Comparison of ENCODE assay signal across 8 mouse cellular contexts in genomic region chr6:24663196-24664132, GRCm38 (mm10). TPM values are rescaled to one million over a fixed set of nuclear protein-coding genes. Genes with fewer than 3 reads are reported as not detected.
DNase-seq lines count a peak whose midpoint lies in the region; ATAC-seq and TF ChIP-seq lines count a peak whose summit lies in the region.

No protein-coding gene starts in this region.

- H3K36me3 ChIP-seq in forebrain, embryonic 10.5 days (replicated peaks) = peaks cover 21% of the 10 kb centered on the region
- H3K36me3 ChIP-seq in hindbrain, embryonic 13.5 days = no peaks in the 10 kb centered on the region
- no peaks in the 10 kb centered on the region for H3K36me3 ChIP-seq in limb, embryonic 13.5 days
- H3K36me3 ChIP-seq in midbrain, embryonic 16.5 days (ENCODE audit: control insufficient read depth, insufficient read depth, low read length) = no peaks in the 10 kb centered on the region

- no peaks in the 10 kb centered on the region for H3K9me3 ChIP-seq in forebrain, embryonic 10.5 days
- no peaks in the 10 kb centered on the region for H3K9me3 ChIP-seq in hindbrain, embryonic 13.5 days
- H3K9me3 ChIP-seq in limb, embryonic 13.5 days = no peaks in the 10 kb centered on the region
- H3K9me3 ChIP-seq in midbrain, embryonic 16.5 days (replicated peaks; ENCODE audit: control insufficient read depth, low read length, poor library complexity, severe bottlenecking) = no peaks in the 10 kb centered on the region

- no peak for ATAC-seq in hindbrain, embryonic 13.5 days (ENCODE audit: low FRiP score)
- no peak for ATAC-seq in limb, embryonic 13.5 days (ENCODE audit: low FRiP score, low read depth)
- no peak for ATAC-seq in midbrain, embryonic 16.5 days

- H3K4me2 ChIP-seq in hindbrain, embryonic 13.5 days = peak overlapping the region; percentile 80
- H3K4me2 ChIP-seq in limb, embryonic 13.5 days (replicated peaks) = peak overlapping the region; percentile 93
- H3K4me2 ChIP-seq in midbrain, embryonic 16.5 days (ENCODE audit: low read length) = peak overlapping the region; percentile 82

- no peak overlapping the region for H3K27ac ChIP-seq in bone marrow, adult 2 months (ENCODE audit: control insufficient read depth, insufficient read depth, low read depth, low read length, poor library complexity)
- peak overlapping the region; percentile 95 for H3K27ac ChIP-seq in forebrain, embryonic 10.5 days
- H3K27ac ChIP-seq in hindbrain, embryonic 13.5 days = peak overlapping the region; percentile 97
- peak overlapping the region; percentile 98 for H3K27ac ChIP-seq in limb, embryonic 13.5 days
- peak overlapping the region; percentile 97 for H3K27ac ChIP-seq in midbrain, embryonic 16.5 days (ENCODE audit: low read length)

- TF ChIP-seq CTCF in bone marrow, adult 2 months (IDR thresholded peaks at IDR 0.05; ENCODE audit: control insufficient read depth, insufficient read depth, low read length) = no peak

- DNase-seq in lung, adult 18-20 months = peak; percentile 16 to 28
- no peak for DNase-seq in lung, postnatal 25 days (ENCODE audit: low spot score)
- no peak for DNase-seq in forebrain, embryonic 10.5 days (ENCODE audit: extremely low spot score, low spot score)
- DNase-seq in thymus, postnatal 14 days = peak; percentile 33

- peak overlapping the region; percentile 82 for H3K4me3 ChIP-seq in bone marrow, adult 2 months (replicated peaks; ENCODE audit: control insufficient read depth, low read depth, low read length)
- H3K4me3 ChIP-seq in forebrain, embryonic 10.5 days = peak overlapping the region; percentile 96
- peak overlapping the region; percentile 97 for H3K4me3 ChIP-seq in hindbrain, embryonic 13.5 days
- H3K4me3 ChIP-seq in limb, embryonic 13.5 days = peak overlapping the region; percentile 93
- H3K4me3 ChIP-seq in midbrain, embryonic 16.5 days (ENCODE audit: low read depth, low read length) = peak overlapping the region; percentile 80

- no peaks in the 10 kb centered on the region for H3K27me3 ChIP-seq in forebrain, embryonic 10.5 days (ENCODE audit: poor library complexity, severe bottlenecking)
- no peaks in the 10 kb centered on the region for H3K27me3 ChIP-seq in hindbrain, embryonic 13.5 days
- no peaks in the 10 kb centered on the region for H3K27me3 ChIP-seq in limb, embryonic 13.5 days
- no peaks in the 10 kb centered on the region for H3K27me3 ChIP-seq in midbrain, embryonic 16.5 days (ENCODE audit: control insufficient read depth, insufficient read depth, low read depth, low read length)

- WGBS in bone marrow, adult 2 months = 8% methylated on average over 21 of the region's 21 CpGs
- 12% methylated on average over 21 of the region's 21 CpGs for WGBS in forebrain, embryonic 10.5 days
- 12% methylated on average over 21 of the region's 21 CpGs for WGBS in hindbrain, embryonic 13.5 days
- 12% methylated on average over 21 of the region's 21 CpGs for WGBS in limb, embryonic 13.5 days
- WGBS in midbrain, embryonic 16.5 days = 10% methylated on average over 21 of the region's 21 CpGs

- H3K4me1 ChIP-seq in bone marrow, adult 2 months (ENCODE audit: control insufficient read depth, insufficient read depth, low read length) = no peaks in the 10 kb centered on the region; the same call in 1 of the 2 replicates
- peaks cover 22% of the 10 kb centered on the region for H3K4me1 ChIP-seq in forebrain, embryonic 10.5 days
- peaks cover 19% of the 10 kb centered on the region for H3K4me1 ChIP-seq in hindbrain, embryonic 13.5 days (replicated peaks)
- H3K4me1 ChIP-seq in limb, embryonic 13.5 days = peaks cover 9% of the 10 kb centered on the region
- peaks cover 17% of the 10 kb centered on the region for H3K4me1 ChIP-seq in midbrain, embryonic 16.5 days (ENCODE audit: control insufficient read depth, insufficient read depth, low read length)

- no peak for TF ChIP-seq POLR2A in bone marrow, adult 2 months (IDR thresholded peaks at IDR 0.05; ENCODE audit: borderline replicate concordance, control insufficient read depth, low read depth, low read length)

- H3K9ac ChIP-seq in hindbrain, embryonic 13.5 days = peak overlapping the region; percentile 95
- peak overlapping the region; percentile 97 for H3K9ac ChIP-seq in limb, embryonic 13.5 days
- peak overlapping the region; percentile 98 for H3K9ac ChIP-seq in midbrain, embryonic 16.5 days (ENCODE audit: low read depth, low read length)

RNA-seq across cellular contexts. Expression of gene Wasl, which starts 1.3 kb away (rescaled TPM):
- 4.0 and 14.5 TPM in 2 replicates for polyA plus RNA-seq in bone marrow, adult 2 months (2011; ENCODE audit: insufficient read depth, insufficient read length, low replicate concordance, missing spikeins)
- 56.1 and 56.9 TPM in 2 replicates for polyA plus RNA-seq in forebrain, embryonic 10.5 days (2016; fragmentation: Nextera tagmentation; extraction: Ambion mirVana)
- 63.5 and 66.2 TPM in 2 replicates for polyA plus RNA-seq in hindbrain, embryonic 13.5 days (2015; fragmentation: Nextera tagmentation; extraction: Ambion mirVana)
- 71.1 and 78.2 TPM in 2 replicates for polyA plus RNA-seq in limb, embryonic 13.5 days (2015; fragmentation: Nextera tagmentation; extraction: Ambion mirVana)
- 61.3 and 63.2 TPM in 2 replicates for polyA plus RNA-seq in midbrain, embryonic 16.5 days (2015; fragmentation: Nextera tagmentation; extraction: Ambion mirVana)

Comparison
In these comparisons a context has a peak if more than half of its experiments do, and no peak if none do; other contexts are left out.
1. DNase-seq: peak in lung, adult 18-20 months (2 of 2) and thymus, postnatal 14 days (single experiment); none in lung, postnatal 25 days (single experiment) and forebrain, embryonic 10.5 days (single experiment).
2. Peak in every context shown above with its lines, with median percentiles within 50 percentile points of each other: H3K4me3 ChIP-seq, H3K4me2 ChIP-seq and H3K9ac ChIP-seq.